Mouse (Mus musculus) cerebellum, adult (tissue): ENCODE results near the gene Prickle1.

Experiments
- ATAC-seq: cut with Nextera tagmentation; 2 replicates; pipeline ENCODE4 v1.9.2; 2017; ENCODE audit warnings: mild to moderate bottlenecking, moderate library complexity, mixed read lengths; ENCODE audit not compliant: insufficient number of reproducible peaks, low FRiP score, low TSS enrichment

Prickle1 gene

GRCm38 (mm10) chr15:93515316-93515715 is 80.4 kb downstream of the Prickle1 start:
- no peak for ATAC-seq

- ATAC-seq, result no peak
These were observed 81.8 kb downstream of the Prickle1 start for GRCm38 (mm10) chr15:93513939-93514341.

- no peak for ATAC-seq
These were observed 83.3 kb downstream of the Prickle1 start for GRCm38 (mm10) chr15:93512437-93512836.

GRCm38 (mm10) chr15:93510690-93511336 is 84.9 kb downstream of the Prickle1 start:
- no peak for ATAC-seq

- ATAC-seq, result no peak
These were observed 90.9 kb downstream of the Prickle1 start for GRCm38 (mm10) chr15:93504808-93505207.

- no peak for ATAC-seq
These were observed 92.4 kb downstream of the Prickle1 start for GRCm38 (mm10) chr15:93503201-93503745.

- ATAC-seq, result no peak
These were observed 93.0 kb downstream of the Prickle1 start for GRCm38 (mm10) chr15:93502703-93503102.

GRCm38 (mm10) chr15:93499866-93500265 is 95.8 kb downstream of the Prickle1 start:
- no peak for ATAC-seq

GRCm38 (mm10) chr15:93494700-93495099 is 101.0 kb downstream of the Prickle1 start:
- ATAC-seq, result no peak

- ATAC-seq, result no peak
These were observed 106.1 kb downstream of the Prickle1 start for GRCm38 (mm10) chr15:93489597-93489996.

GRCm38 (mm10) chr15:93486066-93486465 is 109.6 kb downstream of the Prickle1 start:
- no peak for ATAC-seq

- no peak for ATAC-seq
These were observed 110.4 kb downstream of the Prickle1 start for GRCm38 (mm10) chr15:93485252-93485651.

GRCm38 (mm10) chr15:93484261-93484710 is 111.4 kb downstream of the Prickle1 start:
- ATAC-seq, result no peak

GRCm38 (mm10) chr15:93481112-93481511 is 114.6 kb downstream of the Prickle1 start:
- ATAC-seq, result no peak

GRCm38 (mm10) chr15:93479445-93479844 is 116.2 kb downstream of the Prickle1 start:
- ATAC-seq, result no peak

- no peak for ATAC-seq
These were observed 117.0 kb downstream of the Prickle1 start for GRCm38 (mm10) chr15:93478676-93479075.

- ATAC-seq, result peak; percentile 58; the same call in 1 of the 2 replicates
These were observed 118.0 kb downstream of the Prickle1 start for GRCm38 (mm10) chr15:93477729-93478128.

GRCm38 (mm10) chr15:93475688-93476087 is 120.0 kb downstream of the Prickle1 start:
- no peak for ATAC-seq

GRCm38 (mm10) chr15:93474277-93474676 is 121.4 kb downstream of the Prickle1 start:
- ATAC-seq, result no peak

GRCm38 (mm10) chr15:93472089-93472488 is 123.6 kb downstream of the Prickle1 start:
- no peak for ATAC-seq

- no peak for ATAC-seq
These were observed 124.0 kb downstream of the Prickle1 start for GRCm38 (mm10) chr15:93471651-93472050.

GRCm38 (mm10) chr15:93461066-93461465 is 134.6 kb downstream of the Prickle1 start:
- ATAC-seq, result no peak
